Comparison of ENCODE assay signal across 23 mouse cellular contexts in the genomic region with DNA sequence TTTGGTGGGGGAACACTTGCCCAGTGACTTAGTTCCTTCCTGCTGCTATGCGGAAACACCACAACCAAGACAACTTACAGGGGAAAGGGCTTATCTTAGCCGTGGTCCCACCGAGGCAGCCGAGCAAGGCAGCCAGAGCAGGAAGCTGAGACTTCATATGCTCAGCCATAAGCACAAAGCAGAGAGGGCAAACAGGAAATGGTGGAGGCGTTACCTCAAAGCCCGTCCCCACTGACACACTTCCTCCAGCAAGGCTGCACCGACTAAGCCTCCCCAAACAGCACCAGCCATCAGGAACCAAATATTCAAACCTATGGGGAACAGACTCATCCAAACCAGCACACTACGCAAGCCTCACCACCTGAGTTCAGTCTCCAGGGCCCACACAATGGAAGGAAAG. TPM values are rescaled to one million over a fixed set of nuclear protein-coding genes. Genes with fewer than 3 reads are reported as not detected.
A peak's percentile ranks its signal among the peaks of the same experiment; 100 is the strongest.
DNase-seq lines count a peak whose midpoint lies in the region; ATAC-seq lines count a peak whose summit lies in the region.
"Had no signal": no experiment of that assay in that cellular context is flagged by ENCODE, and none has a peak within 500 bp of the region (broad histone marks: within the 10 kb centered on the region; RNA-seq: fewer than 3 reads in every experiment).

No protein-coding gene starts in this region.

- H3K4me3 ChIP-seq in neural tube, embryonic 15.5 days (replicated peaks): no peak overlapping the region
- H3K4me3 ChIP-seq: forebrain, embryonic 13.5 days; heart, embryonic 13.5 days; hindbrain, embryonic 15.5 days had no signal

- peaks cover 21% of the 10 kb centered on the region for H3K4me1 ChIP-seq in neural tube, embryonic 15.5 days

- peak; percentile 1 for DNase-seq in CD4-positive, CD25-positive, alpha-beta regulatory T cell, adult 2 months (ENCODE audit: low read depth, low spot score)
- peak; percentile 13 for DNase-seq in thymus, postnatal 14 days
- no peak for DNase-seq in thymus, adult 18-20 months
- peak; percentile 6 to 7 for DNase-seq in thymus, postnatal 36 days
- no peak for DNase-seq in left cerebral cortex, postnatal 10 days (ENCODE audit: extremely low spot score in 1 of 2, low spot score in 2 of 2)
- DNase-seq: adrenal gland, postnatal 14 days; cerebellum, adult 11-12 months; cerebellum, adult 9-10 months; cerebellum, postnatal 36 days; forebrain, postnatal 0 days; gastrocnemius, postnatal 14 days; heart, adult 11 months; heart, postnatal 36 days had no signal

- no peak overlapping the region for H3K27ac ChIP-seq in neural tube, embryonic 15.5 days (replicated peaks)
- H3K27ac ChIP-seq: forebrain, embryonic 13.5 days; heart, embryonic 13.5 days; hindbrain, embryonic 15.5 days had no signal

- no peaks in the 10 kb centered on the region for H3K9me3 ChIP-seq in neural tube, embryonic 15.5 days (replicated peaks)
- H3K9me3 ChIP-seq: forebrain, embryonic 13.5 days; heart, embryonic 13.5 days; hindbrain, embryonic 15.5 days had no signal

- ATAC-seq in CD4-positive, CD25-positive, alpha-beta regulatory T cell, adult 4 months: no peak
- no peak for ATAC-seq in neural tube, embryonic 15.5 days (ENCODE audit: low FRiP score)
- ATAC-seq: forebrain, embryonic 13.5 days; forebrain, postnatal 0 days; intestine, embryonic 16.5 days had no signal

- H3K4me2 ChIP-seq in neural tube, embryonic 15.5 days: no peak overlapping the region
- H3K4me2 ChIP-seq: forebrain, embryonic 13.5 days; heart, embryonic 13.5 days; hindbrain, embryonic 15.5 days had no signal

- H3K27me3 ChIP-seq in neural tube, embryonic 15.5 days (replicated peaks): no peaks in the 10 kb centered on the region
- H3K27me3 ChIP-seq: forebrain, embryonic 13.5 days; heart, embryonic 13.5 days; hindbrain, embryonic 15.5 days had no signal

- no peaks in the 10 kb centered on the region for H3K36me3 ChIP-seq in neural tube, embryonic 15.5 days
- H3K36me3 ChIP-seq: G1E; heart, embryonic 13.5 days; hindbrain, embryonic 15.5 days had no signal

- intact Hi-C loops in left cerebral cortex, postnatal 10 days (cut with DNase I): no loop called here

- 83% methylated on average over 8 of the region's 8 CpGs for WGBS in neural tube, embryonic 15.5 days

- no peak overlapping the region for H3K9ac ChIP-seq in neural tube, embryonic 15.5 days (replicated peaks)
- H3K9ac ChIP-seq: forebrain, embryonic 13.5 days; forebrain, postnatal 0 days; heart, embryonic 13.5 days; hindbrain, embryonic 15.5 days had no signal

RNA-seq across cellular contexts. Expression of a gene that starts 26.4 kb away (rescaled TPM):
- polyA plus RNA-seq in CD4-positive, CD25-positive, alpha-beta regulatory T cell, adult 4 months (2017; shearing (Covaris generic)): not detected
- under 1 TPM; 0.47 to 0.49 TPM for total RNA-seq in left cerebral cortex, postnatal 10 days (2021)
- 0.26 and 0.28 TPM in 2 replicates for polyA plus RNA-seq in neural tube, embryonic 15.5 days (2015; fragmentation: Nextera tagmentation; extraction: Ambion mirVana)
- total RNA-seq: adrenal gland, postnatal 14 days; gastrocnemius, adult 18-20 months; gastrocnemius, postnatal 14 days; heart, postnatal 36 days had no signal
- polyA plus RNA-seq: G1E; heart, embryonic 13.5 days; heart, postnatal 0 days; hindbrain, embryonic 11.5 days; intestine, embryonic 16.5 days had no signal

Comparison
In these comparisons a context has a peak if more than half of its experiments do, and no peak if none do; other contexts are left out.
1. DNase-seq: peak in CD4-positive, CD25-positive, alpha-beta regulatory T cell, adult 2 months (single experiment), thymus, postnatal 14 days (single experiment) and thymus, postnatal 36 days (2 of 2); none in thymus, adult 18-20 months (0 of 2) and left cerebral cortex, postnatal 10 days (0 of 2).